Mouse (Mus musculus): ENCODE data around the gene Inpp5k.

Gene Inpp5k

GRCm38 (mm10) chr11:75654471-75655390 lies 23.9 kb downstream of the Inpp5k start:
- DNase-seq (ENCODE audit: low spot score in 2 of 2), result no peak

GRCm38 (mm10) chr11:75655621-75656545 lies 25.1 kb downstream of the Inpp5k start:
- peak in 1 of 2 experiments; percentile 57 for DNase-seq (ENCODE audit: low spot score in 2 of 2)

GRCm38 (mm10) chr11:75656621-75657590 lies 26.1 kb downstream of the Inpp5k start:
- no peak for DNase-seq (ENCODE audit: low spot score in 2 of 2)

- DNase-seq (ENCODE audit: low spot score in 2 of 2), result no peak
Observed at GRCm38 (mm10) chr11:75657841-75658240, 27.1 kb downstream of the Inpp5k start.

GRCm38 (mm10) chr11:75658311-75658710 lies 27.5 kb downstream of the Inpp5k start:
- no peak for DNase-seq (ENCODE audit: low spot score in 2 of 2)

GRCm38 (mm10) chr11:75658996-75659750 lies 28.4 kb downstream of the Inpp5k start:
- DNase-seq (ENCODE audit: low spot score in 2 of 2), result no peak

- no peak for DNase-seq (ENCODE audit: low spot score in 2 of 2)
Observed at GRCm38 (mm10) chr11:75660081-75660590, 29.3 kb downstream of the Inpp5k start.

GRCm38 (mm10) chr11:75660941-75661800 lies 30.4 kb downstream of the Inpp5k start:
- no peak for DNase-seq (ENCODE audit: low spot score in 2 of 2)

GRCm38 (mm10) chr11:75662131-75662530 lies 31.3 kb downstream of the Inpp5k start:
- no peak for DNase-seq (ENCODE audit: low spot score in 2 of 2)

- no peak for DNase-seq (ENCODE audit: low spot score in 2 of 2)
Observed at GRCm38 (mm10) chr11:75666296-75666695, 35.5 kb downstream of the Inpp5k start.

- no peak for DNase-seq (ENCODE audit: low spot score in 2 of 2)
Observed at GRCm38 (mm10) chr11:75668621-75669020, 37.8 kb downstream of the Inpp5k start.

- no peak for DNase-seq (ENCODE audit: low spot score in 2 of 2)
Observed at GRCm38 (mm10) chr11:75669176-75669852, 38.5 kb downstream of the Inpp5k start.

- no peak for DNase-seq (ENCODE audit: low spot score in 2 of 2)
Observed at GRCm38 (mm10) chr11:75669853-75670200, 39.0 kb downstream of the Inpp5k start.

GRCm38 (mm10) chr11:75671426-75672180 lies 40.8 kb downstream of the Inpp5k start:
- no peak for DNase-seq (ENCODE audit: low spot score in 2 of 2)

GRCm38 (mm10) chr11:75673411-75673810 lies 42.6 kb downstream of the Inpp5k start:
- no peak for DNase-seq (ENCODE audit: low spot score in 2 of 2)

GRCm38 (mm10) chr11:75674875-75675274 lies 44.1 kb downstream of the Inpp5k start:
- no peak for DNase-seq (ENCODE audit: low spot score in 2 of 2)

- DNase-seq (ENCODE audit: low spot score in 2 of 2), result no peak
Observed at GRCm38 (mm10) chr11:75677881-75678746, 47.3 kb downstream of the Inpp5k start.
